Mouse (Mus musculus) bone marrow macrophage, adult 2 months (primary cell): ENCODE measurements around the gene Polr3b. TPM values are rescaled to one million over a fixed set of nuclear protein-coding genes. Genes with fewer than 3 reads are reported as not detected.

Experiments used
- H3K27ac ChIP-seq: 2 replicates; pipeline ENCODE4 v1.5.1; 2012; ENCODE audit warnings: low read depth, low read length; ENCODE audit not compliant: insufficient read depth
- H3K4me1 ChIP-seq: 2 replicates; pipeline ENCODE4 v1.6.1; 2012; ENCODE audit warnings: low read length; ENCODE audit not compliant: control insufficient read depth, insufficient read depth
- H3K4me3 ChIP-seq: 2 replicates; pipeline ENCODE4 v1.5.1; 2012; ENCODE audit warnings: mild to moderate bottlenecking, low read length, moderate library complexity; ENCODE audit not compliant: insufficient read depth
- CTCF ChIP-seq: IDR thresholded peaks from 2 replicates; pipeline ENCODE4 v1.5.1; 2012; ENCODE audit warnings: low read depth, mild to moderate bottlenecking, low read length, moderate library complexity
- POLR2A ChIP-seq: IDR thresholded peaks from 2 replicates; pipeline ENCODE4 v1.6.1; 2012; ENCODE audit warnings: mild to moderate bottlenecking, low read depth, low read length, borderline replicate concordance
- polyA plus RNA-seq: library from polyadenylated mRNA; stranded (reverse); fragments of >200 nt; gene quantifications from 2 replicates; pipeline ENCODE4 v1.2.4, GENCODE M21; 2012; ENCODE audit not compliant: missing spikeins, insufficient read depth, insufficient read length

The Polr3b gene
- polyA plus RNA-seq, 1 experiment: 15.4 TPM

GRCm38 (mm10) chr10:84755786-84756203 lies 133.7 kb downstream of the Polr3b start, which contains the start of gene Rfx4:
Rfx4 (plus strand) TSS chr10:84756062.
- no peak for TF ChIP-seq POLR2A
- TF ChIP-seq CTCF: no peak
- H3K4me1 ChIP-seq: no peaks in the 10 kb centered on the region
- H3K27ac ChIP-seq: no peak within 1 kb of the TSS
- H3K4me3 ChIP-seq: no peak within 1 kb of the TSS

- Histone ChIP-seq H3K27ac (no peak overlapping the region), H3K4me1 (no peaks in the 10 kb centered on the region), H3K4me3 (no peak overlapping the region)
- no peak for TF ChIP-seq CTCF
- no peak for TF ChIP-seq POLR2A
Observed at GRCm38 (mm10) chr10:84756435-84757095, 134.5 kb downstream of the Polr3b start.

- no peak overlapping the region for H3K27ac ChIP-seq
- no peak overlapping the region for H3K4me3 ChIP-seq
- no peaks in the 10 kb centered on the region for H3K4me1 ChIP-seq
- TF ChIP-seq POLR2A (no peak), CTCF (no peak)
Observed at GRCm38 (mm10) chr10:84757426-84758199, 135.5 kb downstream of the Polr3b start.

- H3K4me1 ChIP-seq: no peaks in the 10 kb centered on the region
- no peak overlapping the region for H3K27ac ChIP-seq
- H3K4me3 ChIP-seq: no peak overlapping the region
- TF ChIP-seq POLR2A (no peak), CTCF (no peak)
Observed at GRCm38 (mm10) chr10:84758200-84758468, 136.0 kb downstream of the Polr3b start.

GRCm38 (mm10) chr10:84758483-84759431 lies 136.7 kb downstream of the Polr3b start:
- H3K27ac ChIP-seq: no peak overlapping the region
- no peaks in the 10 kb centered on the region for H3K4me1 ChIP-seq
- TF ChIP-seq CTCF: no peak
- TF ChIP-seq POLR2A: no peak
- no peak overlapping the region for H3K4me3 ChIP-seq

- H3K4me3 ChIP-seq: no peak overlapping the region
- TF ChIP-seq POLR2A (no peak), CTCF (no peak)
- no peak overlapping the region for H3K27ac ChIP-seq
- H3K4me1 ChIP-seq: no peaks in the 10 kb centered on the region
Observed at GRCm38 (mm10) chr10:84759511-84760117, 137.5 kb downstream of the Polr3b start.

GRCm38 (mm10) chr10:84760118-84761111 lies 138.3 kb downstream of the Polr3b start:
- no peak for TF ChIP-seq CTCF
- no peak for TF ChIP-seq POLR2A
- Histone ChIP-seq H3K27ac (no peak overlapping the region), H3K4me1 (no peaks in the 10 kb centered on the region), H3K4me3 (no peak overlapping the region)

- H3K4me1 ChIP-seq: peaks cover 12% of the 10 kb centered on the region
- TF ChIP-seq POLR2A (no peak), CTCF (no peak)
- no peak overlapping the region for H3K27ac ChIP-seq
- H3K4me3 ChIP-seq: no peak overlapping the region
Observed at GRCm38 (mm10) chr10:84768766-84769165, 146.7 kb downstream of the Polr3b start.
